Mouse (Mus musculus) heart, embryonic 16.5 days (tissue): ENCODE measurements around the gene Krtap10-4. TPM values are rescaled to one million over a fixed set of nuclear protein-coding genes. Genes with fewer than 3 reads are reported as not detected.

ENCODE experiments used
- polyA plus RNA-seq: library from polyadenylated mRNA; unstranded; fragments of >200 nt; fragmentation: Nextera tagmentation; extraction: Ambion mirVana; gene quantifications from 2 replicates; pipeline ENCODE4 v1.2.1, GENCODE M21; 2015

The Krtap10-4 gene
- polyA plus RNA-seq, 1 experiment from 2014 or later = not detected

Other genes starting within 250 kb of the Krtap10-4 start
- 127 and 132 TPM in 2 replicates for gene Pttg1ip, start 245.4 kb downstream of the Krtap10-4 start, polyA plus RNA-seq
- gene Sumo3, start 221.0 kb downstream of the Krtap10-4 start, polyA plus RNA-seq = 157 and 170 TPM in 2 replicates
- gene Gm49325, start 220.9 kb downstream of the Krtap10-4 start, polyA plus RNA-seq = 4.6 TPM in 1 of 2 replicates, not detected in the other
- 85.4 and 91.0 TPM in 2 replicates for gene Ube2g2, start 204.8 kb downstream of the Krtap10-4 start, polyA plus RNA-seq
- gene Tspear, start 140.5 kb downstream of the Krtap10-4 start, polyA plus RNA-seq = 0.10 and 0.28 TPM in 2 replicates
- not detected in 2 replicates for gene Gm19402, start 136.3 kb downstream of the Krtap10-4 start, polyA plus RNA-seq
- gene Gm9508, start 129.9 kb downstream of the Krtap10-4 start, polyA plus RNA-seq = not detected in 2 replicates
- not detected in 2 replicates for gene Gm10272, start 120.5 kb downstream of the Krtap10-4 start, polyA plus RNA-seq
- gene Gm10024, start 115.6 kb downstream of the Krtap10-4 start, polyA plus RNA-seq = not detected in 2 replicates
- gene Gm10142, start 111.3 kb downstream of the Krtap10-4 start, polyA plus RNA-seq = not detected in 2 replicates
- gene Krtap12-1, start 106.5 kb downstream of the Krtap10-4 start, polyA plus RNA-seq = not detected in 2 replicates
- not detected in 2 replicates for gene Gm10100, start 100.6 kb downstream of the Krtap10-4 start, polyA plus RNA-seq
- not detected in 2 replicates for gene Gm18596, start 84.5 kb downstream of the Krtap10-4 start, polyA plus RNA-seq
- gene Gm9736, start 75.7 kb downstream of the Krtap10-4 start, polyA plus RNA-seq = not detected in 2 replicates
- gene Gm3233, start 67.4 kb downstream of the Krtap10-4 start, polyA plus RNA-seq = not detected in 2 replicates
- gene Gm3238, start 55.8 kb downstream of the Krtap10-4 start, polyA plus RNA-seq = not detected in 2 replicates
- not detected in 2 replicates for gene Gm7138, start 50.2 kb downstream of the Krtap10-4 start, polyA plus RNA-seq
- not detected in 2 replicates for gene Gm3250, start 44.6 kb downstream of the Krtap10-4 start, polyA plus RNA-seq
- not detected in 2 replicates for gene Gm7137, start 38.9 kb downstream of the Krtap10-4 start, polyA plus RNA-seq
- not detected in 2 replicates for gene Gm9639, start 32.0 kb downstream of the Krtap10-4 start, polyA plus RNA-seq
- gene Gm19668, start 28.0 kb downstream of the Krtap10-4 start, polyA plus RNA-seq = not detected in 2 replicates
- gene Gm9507, start 15.3 kb downstream of the Krtap10-4 start, polyA plus RNA-seq = not detected in 2 replicates
- not detected in 2 replicates for gene Gm2696, start 12.4 kb downstream of the Krtap10-4 start, polyA plus RNA-seq
- gene Krtap10-10, start 8.9 kb upstream of the Krtap10-4 start, polyA plus RNA-seq = not detected in 2 replicates
- gene Gm36176, start 19.7 kb upstream of the Krtap10-4 start, polyA plus RNA-seq = not detected in 2 replicates
- gene Gm10318, start 25.8 kb upstream of the Krtap10-4 start, polyA plus RNA-seq = not detected in 2 replicates
- gene Gm3285, start 34.9 kb upstream of the Krtap10-4 start, polyA plus RNA-seq = not detected in 2 replicates
- 1.2 and 1.4 TPM in 2 replicates for gene Lrrc3, start 75.4 kb upstream of the Krtap10-4 start, polyA plus RNA-seq
- gene Trpm2, start 143.5 kb upstream of the Krtap10-4 start, polyA plus RNA-seq = 2.6 and 3.4 TPM in 2 replicates
- gene 1810043G02Rik, start 151.4 kb upstream of the Krtap10-4 start, polyA plus RNA-seq = 19.4 and 20.9 TPM in 2 replicates
- gene Pfkl, start 183.0 kb upstream of the Krtap10-4 start, polyA plus RNA-seq = 203 and 219 TPM in 2 replicates
- 0.13 TPM in 1 of 2 replicates, not detected in the other for gene Dnmt3l, start 214.9 kb upstream of the Krtap10-4 start, polyA plus RNA-seq
- gene Aire, start 216.5 kb upstream of the Krtap10-4 start, polyA plus RNA-seq = 1.3 and 3.0 TPM in 2 replicates
- gene Icosl, start 242.2 kb upstream of the Krtap10-4 start, polyA plus RNA-seq = 2.5 and 2.9 TPM in 2 replicates